Mouse (Mus musculus) urinary bladder, postnatal 14 days (tissue): ENCODE results near the gene Ptrh1.

ENCODE experiments used
- DNase-seq: peaks from one replicate; pipeline ENCODE4 v3.0.0; 2021; ENCODE audit warnings: low spot score

The Ptrh1 gene

GRCm38 (mm10) chr2:32757056-32757845 lies 18.3 kb upstream of the Ptrh1 start, which contains the start of gene Tor2a:
Gene Tor2a (plus strand): TSS chr2:32757234.
- DNase-seq = peak; percentile 98

- no peak for DNase-seq
Observed at GRCm38 (mm10) chr2:32758503-32758902, 17.1 kb upstream of the Ptrh1 start.

GRCm38 (mm10) chr2:32759001-32759400 lies 16.6 kb upstream of the Ptrh1 start:
- no peak for DNase-seq

- no peak for DNase-seq
Observed at GRCm38 (mm10) chr2:32761361-32761760, 14.2 kb upstream of the Ptrh1 start.

- no peak for DNase-seq
Observed at GRCm38 (mm10) chr2:32761859-32762258, 13.7 kb upstream of the Ptrh1 start.

- no peak for DNase-seq
Observed at GRCm38 (mm10) chr2:32763353-32763752, 12.2 kb upstream of the Ptrh1 start.

- no peak for DNase-seq
Observed at GRCm38 (mm10) chr2:32767241-32767640, 8.3 kb upstream of the Ptrh1 start.

GRCm38 (mm10) chr2:32768661-32769285 lies 6.8 kb upstream of the Ptrh1 start:
- DNase-seq = peak; percentile 43

GRCm38 (mm10) chr2:32769327-32770085 lies 6.1 kb upstream of the Ptrh1 start:
- DNase-seq = no peak

GRCm38 (mm10) chr2:32771886-32772285 lies 3.7 kb upstream of the Ptrh1 start:
- no peak for DNase-seq

GRCm38 (mm10) chr2:32772626-32773279 lies 2.8 kb upstream of the Ptrh1 start:
- no peak for DNase-seq

- no peak for DNase-seq
Observed at GRCm38 (mm10) chr2:32776192-32776591, 606 bp downstream of the Ptrh1 start.

- no peak for DNase-seq
Observed at GRCm38 (mm10) chr2:32778081-32778480, 2.5 kb downstream of the Ptrh1 start.

- peak; percentile 72 for DNase-seq
Observed at GRCm38 (mm10) chr2:32779131-32779530, 3.5 kb downstream of the Ptrh1 start.

- no peak for DNase-seq
Observed at GRCm38 (mm10) chr2:32779714-32780113, 4.1 kb downstream of the Ptrh1 start.

- no peak for DNase-seq
Observed at GRCm38 (mm10) chr2:32781710-32782109, 6.1 kb downstream of the Ptrh1 start.

- no peak for DNase-seq
Observed at GRCm38 (mm10) chr2:32784048-32784681, 8.6 kb downstream of the Ptrh1 start, which contains the start of gene Cfap157. Gene Cfap157 (minus strand): TSS chr2:32784428.

GRCm38 (mm10) chr2:32787176-32787575 lies 11.6 kb downstream of the Ptrh1 start:
- DNase-seq = no peak

GRCm38 (mm10) chr2:32788581-32788980 lies 13.0 kb downstream of the Ptrh1 start:
- no peak for DNase-seq

- peak; percentile 54 for DNase-seq
Observed at GRCm38 (mm10) chr2:32791297-32791696, 15.7 kb downstream of the Ptrh1 start.

GRCm38 (mm10) chr2:32795748-32796418 lies 20.3 kb downstream of the Ptrh1 start:
- DNase-seq = no peak
